Mouse (Mus musculus): ENCODE measurements around the gene Cd63. TPM values are rescaled to one million over a fixed set of nuclear protein-coding genes. Genes with fewer than 3 reads are reported as not detected.
A peak's percentile ranks its signal among the peaks of the same experiment; 100 is the strongest.

The Cd63 gene
- polyA plus RNA-seq, 1 experiment from 2014 or later, result 343 TPM

GRCm38 (mm10) chr10:128929638-128930378 is 29.0 kb downstream of the Cd63 start:
- H3K9me3 ChIP-seq (ENCODE audit: control insufficient read depth, low read length), result no peaks in the 10 kb centered on the region
- H3K27me3 ChIP-seq (replicated peaks; ENCODE audit: control insufficient read depth, insufficient read depth, low read length), result peaks cover 5% of the 10 kb centered on the region; the same call in 1 of the 2 replicates
- 61% methylated on average over 7 of the region's 7 CpGs for WGBS
- H3K4me3 ChIP-seq (ENCODE audit: low read length), result no peak overlapping the region
- no peak overlapping the region for H3K9ac ChIP-seq (ENCODE audit: low read depth, low read length)
- peaks cover 7% of the 10 kb centered on the region for H3K4me1 ChIP-seq (ENCODE audit: control insufficient read depth, insufficient read depth, low read depth, low read length)
- H3K27ac ChIP-seq (ENCODE audit: low read depth, low read length), result no peak overlapping the region
- H3K36me3 ChIP-seq (ENCODE audit: control insufficient read depth, insufficient read depth, low read length), result no peaks in the 10 kb centered on the region
- H3K4me2 ChIP-seq (ENCODE audit: low read length), result no peak overlapping the region
- ATAC-seq, result peak; percentile 49; the same call in 1 of the 2 replicates

DNA sequence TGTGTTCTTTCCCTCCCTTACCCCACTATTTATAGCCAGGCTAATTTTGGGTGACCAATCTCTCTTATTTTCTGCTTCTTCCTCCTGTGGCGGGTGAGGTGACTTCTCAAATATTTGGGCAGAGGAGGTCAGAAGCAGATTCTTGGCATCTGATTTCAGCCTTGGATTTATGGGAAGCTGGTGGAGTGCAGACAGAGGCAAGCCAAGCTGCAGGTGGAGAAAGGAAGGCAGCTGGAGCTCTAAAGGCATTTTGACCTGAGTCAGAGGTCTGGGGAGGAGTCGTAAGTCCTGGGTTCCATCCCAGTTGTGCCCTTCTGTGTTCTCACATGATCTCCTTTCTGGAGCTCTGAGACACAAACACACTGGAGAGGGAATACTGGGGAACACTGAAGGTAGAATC is 30.7 kb downstream of the Cd63 start:
- H3K9me3 ChIP-seq (ENCODE audit: control insufficient read depth, low read length), result no peaks in the 10 kb centered on the region
- H3K27ac ChIP-seq (ENCODE audit: low read depth, low read length), result no peak overlapping the region
- H3K4me2 ChIP-seq (ENCODE audit: low read length), result no peak overlapping the region
- ATAC-seq, result no peak
- H3K4me3 ChIP-seq (ENCODE audit: low read length), result no peak overlapping the region
- H3K9ac ChIP-seq (ENCODE audit: low read depth, low read length), result no peak overlapping the region
- no peaks in the 10 kb centered on the region for H3K36me3 ChIP-seq (ENCODE audit: control insufficient read depth, insufficient read depth, low read length)
- peaks cover 13% of the 10 kb centered on the region for H3K27me3 ChIP-seq (replicated peaks; ENCODE audit: control insufficient read depth, insufficient read depth, low read length)
- WGBS, result 74% methylated on average over 2 of the region's 2 CpGs
- H3K4me1 ChIP-seq (ENCODE audit: control insufficient read depth, insufficient read depth, low read depth, low read length), result peaks cover 7% of the 10 kb centered on the region

DNA sequence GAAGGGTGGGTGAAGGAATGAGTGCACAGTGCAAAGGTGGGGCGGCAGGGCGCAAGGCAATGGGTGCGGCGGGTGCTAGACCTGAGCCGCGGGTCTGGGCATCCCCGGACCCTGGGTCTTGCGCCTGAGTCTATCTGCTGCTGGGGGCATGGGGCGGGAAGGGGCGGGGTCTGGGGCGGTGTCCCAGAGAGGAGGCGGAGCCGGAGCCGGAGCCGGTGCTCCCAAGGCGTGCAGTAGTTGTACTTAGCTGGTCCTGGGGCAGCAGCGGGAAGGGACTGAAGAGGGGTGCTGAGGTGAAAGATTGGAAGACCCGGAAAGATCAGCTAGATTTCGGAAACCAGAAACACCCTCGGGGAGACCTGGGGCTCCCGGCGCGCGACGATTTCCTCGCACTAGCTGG is 32.8 kb downstream of the Cd63 start, which contains the start of gene Itga7:
TSS of gene Itga7 (plus strand) at position 245 of the 400 bp plus-strand sequence.
- under 1% methylated on average over 26 of the region's 26 CpGs for WGBS
- no peak within 1 kb of the TSS for H3K27ac ChIP-seq (ENCODE audit: low read depth, low read length)
- ATAC-seq, result peak; percentile 78

DNA sequence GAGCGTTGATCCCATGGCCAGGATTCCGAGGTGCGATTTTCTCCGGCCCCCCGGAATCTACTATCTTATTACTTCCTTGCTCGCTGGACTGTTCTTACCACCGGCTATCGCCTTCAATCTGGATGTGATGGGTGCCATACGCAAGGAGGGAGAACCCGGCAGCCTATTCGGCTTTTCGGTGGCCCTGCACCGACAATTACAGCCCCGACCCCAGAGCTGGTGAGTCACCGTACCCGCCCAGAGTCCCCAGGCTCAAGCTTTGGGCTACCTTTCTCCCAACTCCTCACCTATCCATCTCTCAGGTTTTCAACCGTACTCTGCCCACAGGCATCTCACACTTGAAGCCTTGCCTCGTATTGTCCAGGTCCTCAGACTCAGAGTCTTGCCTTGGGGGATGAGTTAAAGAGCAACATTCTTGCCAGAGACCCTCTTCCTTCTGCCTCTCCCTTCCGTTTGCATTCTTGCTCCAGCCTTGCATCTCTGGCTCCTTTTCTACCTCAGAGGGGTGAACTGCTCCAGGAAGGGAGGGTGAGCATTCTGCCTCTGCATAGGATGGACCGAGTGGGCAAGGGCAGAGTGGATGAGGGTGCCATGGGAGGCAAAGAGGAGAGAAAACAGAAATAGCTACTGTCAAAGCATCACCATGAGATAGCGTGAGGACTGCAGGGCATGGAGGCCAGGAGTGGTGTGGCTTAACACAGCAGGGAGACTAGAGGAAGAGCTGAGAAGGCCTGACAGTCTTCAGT is 33.4 kb downstream of the Cd63 start:
- H3K4me3 ChIP-seq (ENCODE audit: low read length), result peak overlapping the region; percentile 53
- peak; percentile 15; the same call in 1 of the 2 replicates for ATAC-seq
- H3K9me3 ChIP-seq (ENCODE audit: control insufficient read depth, low read length), result no peaks in the 10 kb centered on the region
- WGBS, result 3% methylated on average over 21 of the region's 21 CpGs
- H3K4me2 ChIP-seq (ENCODE audit: low read length), result peak overlapping the region; percentile 83
- H3K36me3 ChIP-seq (ENCODE audit: control insufficient read depth, insufficient read depth, low read length), result no peaks in the 10 kb centered on the region
- no peak overlapping the region for H3K27ac ChIP-seq (ENCODE audit: low read depth, low read length)
- H3K4me1 ChIP-seq (ENCODE audit: control insufficient read depth, insufficient read depth, low read depth, low read length), result peaks cover 3% of the 10 kb centered on the region; the same call in 1 of the 2 replicates
- peak overlapping the region; percentile 58 for H3K9ac ChIP-seq (ENCODE audit: low read depth, low read length)
- peaks cover 13% of the 10 kb centered on the region for H3K27me3 ChIP-seq (replicated peaks; ENCODE audit: control insufficient read depth, insufficient read depth, low read length)

More for the DNA sequence above, 32.8 kb downstream of the Cd63 start, which contains the start of gene Itga7:
- H3K27me3 ChIP-seq (replicated peaks; ENCODE audit: control insufficient read depth, insufficient read depth, low read length), result peaks cover 13% of the 10 kb centered on the region
- no peaks in the 10 kb centered on the region for H3K9me3 ChIP-seq (ENCODE audit: control insufficient read depth, low read length)
- peak within 1 kb of the TSS; percentile 53 for H3K4me3 ChIP-seq (ENCODE audit: low read length)
- peak within 1 kb of the TSS; percentile 58 for H3K9ac ChIP-seq (ENCODE audit: low read depth, low read length)
- peaks cover 3% of the 10 kb centered on the region; the same call in 1 of the 2 replicates for H3K4me1 ChIP-seq (ENCODE audit: control insufficient read depth, insufficient read depth, low read depth, low read length)
- no peaks in the 10 kb centered on the region for H3K36me3 ChIP-seq (ENCODE audit: control insufficient read depth, insufficient read depth, low read length)
- H3K4me2 ChIP-seq (ENCODE audit: low read length), result peak within 1 kb of the TSS; percentile 83

- Histone ChIP-seq H3K4me3 (ENCODE audit: low read length) (no peak overlapping the region; the same call in 1 of the 2 replicates), H3K27me3 (replicated peaks; ENCODE audit: control insufficient read depth, insufficient read depth, low read length) (peaks cover 13% of the 10 kb centered on the region), H3K9ac (ENCODE audit: low read depth, low read length) (no peak overlapping the region), H3K27ac (ENCODE audit: low read depth, low read length) (no peak overlapping the region), H3K4me2 (ENCODE audit: low read length) (peak overlapping the region; percentile 83), H3K9me3 (ENCODE audit: control insufficient read depth, low read length) (no peaks in the 10 kb centered on the region), H3K36me3 (ENCODE audit: control insufficient read depth, insufficient read depth, low read length) (no peaks in the 10 kb centered on the region), H3K4me1 (ENCODE audit: control insufficient read depth, insufficient read depth, low read depth, low read length) (peaks cover 3% of the 10 kb centered on the region; the same call in 1 of the 2 replicates)
- ATAC-seq, result no peak
- WGBS, result 62% methylated on average over 7 of the region's 7 CpGs
These were observed 34.4 kb downstream of the Cd63 start for GRCm38 (mm10) chr10:128934997-128935787.

DNA sequence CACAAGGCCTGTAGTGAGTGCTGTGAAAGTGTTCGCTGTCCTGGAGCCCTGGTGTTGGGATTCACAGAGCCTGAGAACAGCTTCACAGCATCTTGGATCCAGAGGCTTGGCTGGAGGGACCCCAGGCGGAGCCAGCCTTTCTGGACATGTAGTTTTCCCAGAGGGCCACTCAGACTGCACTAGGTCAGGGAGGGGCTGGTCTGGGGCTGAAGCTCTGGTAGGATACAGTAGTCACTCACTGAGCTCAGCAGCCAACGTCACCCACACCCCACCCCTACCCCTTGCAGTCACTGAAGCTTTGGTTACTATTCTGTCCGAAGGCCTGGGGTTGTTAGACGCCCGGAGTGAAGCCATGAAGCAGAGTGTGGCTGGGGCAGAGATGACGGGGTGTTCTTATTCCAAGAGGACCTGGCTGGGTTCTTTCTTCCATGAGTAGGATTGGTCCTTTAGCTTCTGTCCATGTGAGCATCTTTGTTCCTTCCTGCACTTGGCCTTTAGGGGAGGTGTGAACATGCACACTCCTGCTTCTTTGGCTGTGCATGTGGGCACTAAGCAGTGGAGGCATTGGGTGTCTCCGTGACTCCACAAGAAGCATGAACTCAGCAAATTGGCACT is 35.1 kb downstream of the Cd63 start:
- H3K27ac ChIP-seq (ENCODE audit: low read depth, low read length), result no peak overlapping the region
- no peaks in the 10 kb centered on the region for H3K9me3 ChIP-seq (ENCODE audit: control insufficient read depth, low read length)
- no peak for ATAC-seq
- no peaks in the 10 kb centered on the region for H3K36me3 ChIP-seq (ENCODE audit: control insufficient read depth, insufficient read depth, low read length)
- peaks cover 13% of the 10 kb centered on the region for H3K27me3 ChIP-seq (replicated peaks; ENCODE audit: control insufficient read depth, insufficient read depth, low read length)
- 61% methylated on average over 8 of the region's 8 CpGs for WGBS
- no peak overlapping the region for H3K4me3 ChIP-seq (ENCODE audit: low read length)
- no peak overlapping the region for H3K9ac ChIP-seq (ENCODE audit: low read depth, low read length)
- peaks cover 3% of the 10 kb centered on the region; the same call in 1 of the 2 replicates for H3K4me1 ChIP-seq (ENCODE audit: control insufficient read depth, insufficient read depth, low read depth, low read length)
- peak overlapping the region; percentile 21; the same call in 1 of the 2 replicates for H3K4me2 ChIP-seq (ENCODE audit: low read length)

DNA sequence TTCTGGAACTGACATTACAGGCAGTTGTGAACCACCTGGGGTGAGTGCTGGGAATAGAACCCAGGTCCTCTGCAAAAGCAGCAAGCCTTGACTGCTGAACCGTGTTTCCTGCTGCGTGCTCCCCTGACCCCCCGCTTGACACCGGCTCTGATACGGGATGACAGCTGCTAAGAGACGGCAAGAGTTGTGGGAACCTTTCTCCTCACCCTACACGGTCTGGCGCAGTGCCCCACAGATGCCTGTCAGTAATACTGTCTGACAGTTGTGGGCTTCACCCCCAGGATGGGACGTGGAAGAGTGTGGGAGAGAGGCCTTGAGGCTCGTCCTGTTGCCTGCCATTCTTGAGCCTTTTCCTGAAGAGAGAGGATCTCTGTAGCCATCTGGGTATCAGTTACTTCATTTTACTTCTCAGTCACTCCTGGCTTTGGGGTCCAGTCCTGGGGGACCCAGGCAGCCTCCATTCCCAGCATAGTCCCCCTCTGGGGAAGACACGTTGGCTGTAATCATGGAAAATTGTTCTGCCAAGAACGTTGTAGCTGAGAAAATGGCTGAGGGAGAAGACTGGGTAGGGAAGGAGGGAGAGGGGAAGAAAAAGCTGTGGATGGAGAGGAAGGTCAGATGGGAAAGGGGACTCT is 37.1 kb downstream of the Cd63 start:
- no peak overlapping the region for H3K4me3 ChIP-seq (ENCODE audit: low read length)
- H3K36me3 ChIP-seq (ENCODE audit: control insufficient read depth, insufficient read depth, low read length), result no peaks in the 10 kb centered on the region
- peaks cover 13% of the 10 kb centered on the region for H3K27me3 ChIP-seq (replicated peaks; ENCODE audit: control insufficient read depth, insufficient read depth, low read length)
- H3K9ac ChIP-seq (ENCODE audit: low read depth, low read length), result no peak overlapping the region
- whole genome bisulfite sequencing, result 64% methylated on average over 12 of the region's 12 CpGs
- no peak overlapping the region for H3K27ac ChIP-seq (ENCODE audit: low read depth, low read length)
- no peak for ATAC-seq
- H3K4me2 ChIP-seq (ENCODE audit: low read length), result no peak overlapping the region
- H3K4me1 ChIP-seq (ENCODE audit: control insufficient read depth, insufficient read depth, low read depth, low read length), result peaks cover 3% of the 10 kb centered on the region; the same call in 1 of the 2 replicates
- no peaks in the 10 kb centered on the region for H3K9me3 ChIP-seq (ENCODE audit: control insufficient read depth, low read length)

DNA sequence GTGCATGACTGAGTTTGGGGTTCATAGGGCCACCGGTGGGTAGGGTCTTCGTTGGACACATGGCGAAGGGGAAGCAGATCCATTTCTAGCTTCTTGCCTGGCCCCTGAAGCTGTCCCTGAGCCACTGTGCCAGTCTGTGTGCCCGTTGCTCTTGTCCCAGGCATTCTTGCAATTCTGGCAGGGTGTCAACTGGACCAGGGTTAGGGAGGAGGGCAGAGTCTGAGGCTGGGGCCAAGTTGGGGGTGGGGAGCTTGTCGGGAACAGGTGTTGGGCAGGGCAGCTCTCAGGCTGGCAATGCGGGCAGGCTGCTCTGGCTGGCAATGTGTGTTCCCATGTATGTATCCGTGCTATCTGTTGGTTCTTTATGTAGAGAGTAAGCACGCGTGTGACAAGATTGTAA is 37.7 kb downstream of the Cd63 start:
- no peak overlapping the region for H3K4me2 ChIP-seq (ENCODE audit: low read length)

More for the DNA sequence above, 37.7 kb downstream of the Cd63 start:
- peak; percentile 65 for ATAC-seq
- Histone ChIP-seq H3K9ac (ENCODE audit: low read depth, low read length) (no peak overlapping the region), H3K9me3 (ENCODE audit: control insufficient read depth, low read length) (no peaks in the 10 kb centered on the region), H3K27ac (ENCODE audit: low read depth, low read length) (no peak overlapping the region), H3K4me3 (ENCODE audit: low read length) (no peak overlapping the region), H3K36me3 (ENCODE audit: control insufficient read depth, insufficient read depth, low read length) (no peaks in the 10 kb centered on the region), H3K4me1 (ENCODE audit: control insufficient read depth, insufficient read depth, low read depth, low read length) (peaks cover under 1% of the 10 kb centered on the region; the same call in 1 of the 2 replicates), H3K27me3 (replicated peaks; ENCODE audit: control insufficient read depth, insufficient read depth, low read length) (peaks cover 13% of the 10 kb centered on the region)
- WGBS, result 59% methylated on average over 8 of the region's 9 CpGs

Measured in hindbrain, embryonic 16.5 days (tissue).